Mouse (Mus musculus): ENCODE measurements around the gene Limk1.
"Not testable (repeated sequence)": the region's sequence is repeated elsewhere in the genome, so short reads cannot be mapped to it uniquely, and the experiment has no call there.

Limk1 gene

GRCm38 (mm10) chr5:134675956-134676759, 12.2 kb downstream of the Limk1 start:
- DNase-seq: peak; percentile 37 to 58

DNA sequence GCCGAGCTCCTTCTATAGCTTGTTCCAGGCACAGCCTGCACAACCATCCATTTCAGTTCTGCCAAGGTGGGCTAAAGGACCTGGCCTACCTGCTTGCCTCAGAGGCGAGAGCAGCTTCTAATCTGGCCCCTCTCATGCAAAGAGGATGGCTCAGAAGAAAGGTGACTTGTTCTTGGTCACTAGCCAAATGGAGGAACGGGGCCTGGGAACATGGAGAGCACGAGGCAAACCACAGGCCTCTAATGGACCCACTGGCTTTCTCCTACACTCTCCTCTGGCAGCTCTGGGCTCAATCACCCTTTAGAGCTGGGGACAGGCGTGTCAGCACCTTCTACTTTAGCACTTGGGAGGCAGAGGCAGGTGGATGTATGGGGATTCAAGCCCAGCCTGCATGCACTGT, 13.4 kb downstream of the Limk1 start:
- no peak for DNase-seq

DNA sequence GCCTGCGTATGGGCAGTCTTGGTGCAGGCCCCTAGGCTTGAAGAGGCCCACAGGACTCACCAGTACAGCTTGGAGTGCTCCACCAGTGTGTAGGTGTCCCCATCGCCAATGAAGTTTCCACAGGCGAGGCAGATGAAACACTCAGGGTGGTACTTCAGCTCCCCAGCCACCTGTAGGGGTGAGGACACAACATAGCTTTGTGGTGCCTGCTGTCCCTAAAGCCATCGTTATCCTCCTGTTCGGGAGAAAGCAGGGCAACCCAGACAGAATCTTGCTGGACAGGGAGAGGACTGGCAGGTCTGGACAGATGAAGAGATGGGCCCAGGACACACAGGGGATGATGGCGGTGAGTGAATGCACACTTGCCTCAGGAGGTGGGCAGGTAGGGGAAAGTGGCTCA, 15.8 kb downstream of the Limk1 start:
- no peak for DNase-seq

DNA sequence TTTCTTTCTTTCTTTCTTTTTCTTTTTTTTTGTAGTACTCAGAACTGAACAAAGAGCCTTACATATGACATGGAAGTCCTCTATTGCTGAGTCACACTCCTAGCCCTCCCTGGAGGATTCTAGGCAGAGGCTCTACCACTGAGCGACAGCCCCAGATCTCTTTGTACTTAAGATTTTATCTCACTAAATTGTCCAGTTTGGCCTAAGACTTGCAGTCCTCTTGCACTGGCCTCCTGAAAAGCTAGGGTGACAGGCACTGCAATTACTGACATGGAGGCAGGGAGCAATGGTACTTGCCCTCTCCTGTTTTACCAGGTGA, 16.2 kb downstream of the Limk1 start:
- no peak for DNase-seq

DNA sequence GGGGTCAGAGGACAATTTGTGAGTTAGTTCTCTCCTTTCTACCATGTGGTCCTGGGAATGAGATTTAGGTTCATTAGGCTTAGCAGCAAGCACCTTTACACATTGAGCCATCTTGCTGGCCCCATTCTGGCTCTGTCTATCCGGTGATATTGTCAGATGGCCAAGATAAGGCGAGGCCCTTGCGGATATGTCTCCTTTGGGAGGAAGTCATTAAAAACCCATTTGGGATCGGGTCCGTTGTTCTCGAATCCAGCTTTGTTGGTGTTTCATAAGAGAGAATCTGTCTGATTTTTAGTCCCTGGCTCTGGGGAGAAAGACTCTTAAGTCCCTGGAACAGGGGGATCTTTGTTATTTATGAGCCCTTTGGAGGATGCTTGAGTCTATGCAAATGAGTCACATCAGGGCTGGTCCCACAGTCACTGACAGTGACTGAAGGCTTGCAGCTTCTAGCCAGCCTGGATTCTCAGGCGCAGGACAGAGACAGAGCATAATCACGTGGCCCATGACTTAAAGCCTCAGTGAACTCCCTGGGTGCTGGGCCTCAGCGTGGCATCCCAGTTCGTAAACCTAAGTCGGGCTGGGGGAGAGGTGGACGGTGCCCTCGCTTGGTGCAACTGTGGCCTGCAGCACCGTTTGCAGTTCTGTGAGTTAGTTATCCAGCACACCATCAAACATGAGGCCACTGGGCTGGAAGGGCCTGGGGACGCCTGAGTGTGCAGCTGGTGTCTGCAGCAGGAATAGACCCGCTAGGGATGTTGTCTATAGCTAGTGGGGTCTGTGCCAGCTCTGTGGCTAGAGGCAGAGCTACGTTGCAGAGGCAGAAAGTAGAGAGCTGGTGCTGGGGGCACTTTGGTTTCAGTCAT, 16.8 kb downstream of the Limk1 start:
- DNase-seq: no peak

DNA sequence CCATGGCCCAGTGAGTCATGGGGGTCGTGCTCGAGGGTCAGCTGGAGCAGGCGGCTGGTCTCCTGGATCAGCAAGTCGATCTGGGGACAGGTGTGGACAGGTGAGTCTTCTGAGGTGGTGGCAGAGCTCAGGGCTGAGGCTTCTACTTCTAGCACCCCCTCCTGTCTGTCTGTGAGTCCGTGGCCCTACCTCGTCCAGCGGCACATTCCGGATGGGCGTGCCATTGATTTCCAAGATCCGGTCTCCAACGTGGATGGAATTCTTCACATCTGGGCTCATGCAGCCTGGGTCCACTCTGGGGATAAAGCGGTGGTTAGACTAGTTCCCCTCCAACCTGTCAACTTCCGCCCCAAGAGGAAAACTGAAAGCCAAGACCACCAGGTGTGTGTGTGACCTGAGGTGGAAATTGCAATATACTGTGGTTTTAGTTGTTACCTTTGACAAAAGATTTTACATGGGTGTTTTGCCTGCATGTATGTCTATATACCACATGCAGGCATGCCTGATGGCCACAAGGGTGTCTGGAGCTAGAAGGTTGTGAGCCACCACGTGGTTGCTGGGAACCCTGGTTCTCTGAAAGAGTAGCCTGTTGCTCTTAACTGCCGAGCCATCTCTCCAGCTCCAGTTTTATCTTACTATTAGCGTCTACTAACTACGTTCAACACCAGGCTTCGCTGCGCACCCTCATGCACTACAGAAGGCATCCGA, 19.2 kb downstream of the Limk1 start:
- DNase-seq: no peak

GRCm38 (mm10) chr5:134668495-134668894, 19.9 kb downstream of the Limk1 start:
- DNase-seq: peak; percentile 39 to 66

GRCm38 (mm10) chr5:134656708-134657107, 31.7 kb downstream of the Limk1 start:
- DNase-seq: peak; percentile 53 to 55

- DNase-seq: peak in 1 of 2 experiments; percentile 29
These were observed 36.4 kb downstream of the Limk1 start for GRCm38 (mm10) chr5:134652015-134652414.

GRCm38 (mm10) chr5:134650926-134651325, 37.5 kb downstream of the Limk1 start:
- peak; percentile 56 to 80 for DNase-seq

DNA sequence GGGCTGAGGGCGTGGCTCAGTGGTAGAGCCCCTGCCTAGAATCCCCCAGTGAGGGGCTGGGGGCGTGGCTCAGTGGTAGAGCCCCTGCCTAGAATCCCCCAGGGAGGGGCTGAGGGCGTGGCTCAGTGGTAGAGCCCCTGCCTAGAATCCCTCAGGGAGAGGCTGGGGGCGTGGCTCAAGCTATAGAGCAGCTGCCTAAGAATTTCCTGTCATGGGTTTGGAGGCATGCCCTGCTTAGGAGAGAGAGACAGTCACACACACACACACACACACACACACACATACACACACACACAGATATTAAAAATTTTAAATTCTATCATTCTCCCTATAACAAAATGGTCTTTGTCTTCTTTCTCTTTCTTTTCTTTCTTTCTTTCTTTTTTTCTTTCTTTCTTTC, 39.4 kb downstream of the Limk1 start:
- DNase-seq: not testable (repeated sequence)

GRCm38 (mm10) chr5:134647394-134647793, 41.0 kb downstream of the Limk1 start:
- DNase-seq: no peak

DNA sequence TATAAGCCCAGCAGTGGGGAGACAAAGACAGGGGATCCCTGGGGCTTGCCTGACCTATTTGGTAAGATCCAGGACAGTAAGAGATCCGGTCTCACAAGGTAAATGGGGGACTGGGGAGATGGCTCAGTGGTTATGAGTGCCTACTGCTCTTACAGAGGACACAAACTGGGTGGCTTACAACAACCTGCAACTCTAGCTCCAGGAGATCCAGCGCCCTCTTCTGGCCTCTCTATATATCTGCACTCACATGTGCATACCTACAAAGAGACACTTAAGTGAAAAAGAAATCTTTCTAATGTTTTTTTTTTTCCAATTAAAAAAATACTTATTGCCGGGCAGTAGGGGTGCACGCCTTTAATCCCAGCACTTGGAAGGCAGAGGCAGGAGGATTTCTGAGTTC, 41.9 kb downstream of the Limk1 start:
- DNase-seq: no peak

DNA sequence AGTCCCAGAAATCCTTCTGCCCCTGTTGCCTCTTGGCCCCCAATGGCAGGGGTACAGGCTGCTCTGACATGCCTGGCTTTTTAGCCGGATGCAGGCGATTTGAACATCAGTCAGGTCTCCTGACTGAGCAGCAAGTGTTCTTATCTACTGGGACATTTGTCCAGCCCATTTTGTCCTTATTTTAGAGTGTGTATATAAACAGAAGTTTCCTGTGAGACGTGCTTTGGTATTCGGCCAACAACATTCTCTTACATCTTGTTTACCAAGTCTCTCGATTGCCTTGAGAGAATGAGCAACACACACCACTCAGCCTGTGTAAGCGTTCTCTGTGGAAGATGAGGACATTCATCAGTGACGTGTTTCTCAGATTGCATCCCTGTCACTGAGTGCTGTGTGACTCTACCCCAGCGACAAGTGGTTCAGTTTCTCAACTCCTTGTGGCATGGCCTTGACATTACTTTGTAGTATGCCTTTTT, 43.7 kb downstream of the Limk1 start:
- DNase-seq: no peak

- DNase-seq: no peak
These were observed 44.3 kb downstream of the Limk1 start for GRCm38 (mm10) chr5:134644121-134644520.

DNA sequence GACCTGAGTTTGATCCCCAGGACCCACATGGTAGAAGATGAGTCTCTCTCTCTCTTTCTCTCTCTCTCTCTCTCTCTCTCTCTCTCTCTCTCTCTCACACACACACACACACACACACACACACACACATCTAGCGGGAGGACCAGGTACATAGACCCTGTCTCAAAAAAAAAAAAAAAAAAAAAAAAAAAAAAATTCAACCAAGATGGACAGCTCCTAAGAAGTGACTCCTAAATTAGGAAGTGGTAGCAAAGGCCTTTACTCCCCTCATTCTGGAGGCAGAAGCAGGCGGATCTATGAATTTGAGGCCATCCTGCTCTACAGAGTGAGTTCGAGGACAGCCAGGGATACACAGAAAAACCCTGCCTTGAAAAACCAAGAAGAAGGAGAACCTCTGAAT, 48.0 kb downstream of the Limk1 start:
- no peak for DNase-seq

GRCm38 (mm10) chr5:134639269-134639682, 49.1 kb downstream of the Limk1 start, which contains the start of gene Eif4h:
Eif4h (minus strand) TSS chr5:134639490.
- peak; percentile 99 for DNase-seq

GRCm38 (mm10) chr5:134638461-134639268, 49.7 kb downstream of the Limk1 start:
- DNase-seq: no peak

DNA sequence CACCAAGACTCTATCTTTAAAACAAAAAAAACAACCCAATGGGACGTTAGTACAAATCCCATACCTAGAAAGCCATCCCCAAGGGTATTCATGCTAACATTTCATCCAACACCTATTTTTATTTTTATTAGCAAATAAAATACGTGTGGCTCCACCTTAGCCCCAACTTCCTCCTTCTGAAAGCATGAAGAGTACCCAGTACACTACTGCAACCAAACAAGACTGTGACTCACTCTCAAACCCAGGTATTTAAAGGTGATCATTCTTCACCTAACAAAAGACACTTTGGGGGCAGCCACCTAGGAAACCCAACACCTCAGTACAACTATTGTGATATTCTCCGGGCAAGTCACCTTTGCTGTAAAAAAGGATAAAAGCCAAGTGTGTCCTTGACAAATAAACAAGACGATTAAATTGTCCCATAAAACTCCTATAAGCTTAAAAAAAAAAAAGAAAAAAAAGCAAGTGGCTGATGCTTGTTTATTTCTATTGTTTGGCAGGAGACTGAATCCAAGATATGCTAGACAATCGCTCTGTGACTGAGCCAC, 50.5 kb downstream of the Limk1 start:
- no peak for DNase-seq

GRCm38 (mm10) chr5:134632841-134633240, 55.6 kb downstream of the Limk1 start:
- no peak for DNase-seq

- DNase-seq: no peak
These were observed 57.6 kb downstream of the Limk1 start for GRCm38 (mm10) chr5:134630835-134631234.

- no peak for DNase-seq
These were observed 58.9 kb downstream of the Limk1 start for GRCm38 (mm10) chr5:134629508-134629907.

Measured in cerebellum, postnatal 14 days (tissue).